Mouse (Mus musculus) forebrain, embryonic 16.5 days (tissue): ENCODE results near the gene Tescl. TPM values are rescaled to one million over a fixed set of nuclear protein-coding genes. Genes with fewer than 3 reads are reported as not detected.

Experiments used
- ATAC-seq: fragments of 200-750 bp; cut with Nextera tagmentation; 2 replicates; pipeline ENCODE4 v1.8.0; 2017; ENCODE audit warnings: mild to moderate bottlenecking, moderate library complexity
- H3K27ac ChIP-seq: fragments of 300-500 bp; sonication (generic); 2 replicates; pipeline ENCODE4 v1.5.1; 2014; ENCODE audit warnings: low read length, control low read depth
- H3K27me3 ChIP-seq: fragments of 300-500 bp; sonication (generic); replicated peaks from 2 replicates; pipeline ENCODE4 v1.6.1; 2014; ENCODE audit warnings: low read length; ENCODE audit not compliant: control insufficient read depth, insufficient read depth
- H3K36me3 ChIP-seq: fragments of 300-500 bp; sonication (generic); 2 replicates; pipeline ENCODE4 v1.6.1; 2014; ENCODE audit not compliant: control insufficient read depth, insufficient read depth
- H3K4me1 ChIP-seq: fragments of 300-500 bp; sonication (generic); replicated peaks from 2 replicates; pipeline ENCODE4 v1.6.1; 2014; ENCODE audit warnings: low read length; ENCODE audit not compliant: control insufficient read depth, insufficient read depth
- H3K4me2 ChIP-seq: fragments of 300-500 bp; sonication (generic); 2 replicates; pipeline ENCODE4 v1.6.1; 2014; ENCODE audit warnings: mild to moderate bottlenecking, low read length, control low read depth
- H3K4me3 ChIP-seq: fragments of 300-500 bp; sonication (generic); replicated peaks from 2 replicates; pipeline ENCODE4 v1.5.1; 2014; ENCODE audit warnings: mild to moderate bottlenecking, low read length, control low read depth
- H3K9ac ChIP-seq: fragments of 300-500 bp; sonication (generic); replicated peaks from 2 replicates; pipeline ENCODE4 v1.6.1; 2014; ENCODE audit warnings: low read depth, low read length, control low read depth
- H3K9me3 ChIP-seq: fragments of 300-500 bp; sonication (generic); 2 replicates; pipeline ENCODE4 v1.6.1; 2016; ENCODE audit warnings: low read length; ENCODE audit not compliant: control insufficient read depth
- WGBS: fragments of 180-500 bp; shearing (Covaris S2); extraction: QIAGEN DNeasy Blood & Tissue Kit; methylation state at CpG from one replicate; pipeline ENCODE4 v1.1.7; 2014; 5-methylcytosine and 5-hydroxymethylcytosine counted together
- polyA plus RNA-seq: library from polyadenylated mRNA; unstranded; fragments of >200 nt; fragmentation: Nextera tagmentation; extraction: Ambion mirVana; gene quantifications from 2 replicates; pipeline ENCODE4 v1.2.1, GENCODE M21; 2015

The Tescl gene
- polyA plus RNA-seq, 1 experiment from 2014 or later, result not detected

DNA sequence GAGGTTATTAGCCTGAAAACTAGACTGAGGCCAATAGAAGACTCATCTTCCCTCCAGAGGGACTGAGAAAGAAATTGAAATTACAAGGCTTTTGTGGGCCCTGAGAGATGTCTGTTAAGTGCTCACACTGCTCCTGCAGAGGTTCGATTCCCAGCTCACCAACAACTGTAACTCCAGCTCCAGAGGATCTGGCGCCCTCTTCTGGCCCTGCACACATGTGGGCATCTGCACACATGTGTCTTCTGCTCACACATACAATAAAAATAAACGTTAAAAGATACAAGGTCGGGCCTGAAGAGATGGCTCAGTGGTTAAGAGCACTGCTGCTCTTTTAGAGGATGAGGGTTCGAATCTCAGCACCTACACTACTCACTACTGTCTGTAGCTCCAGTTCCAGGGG, 12.7 kb upstream of the Tescl start:
- Histone ChIP-seq H3K4me3 (no peak overlapping the region), H3K4me1 (no peaks in the 10 kb centered on the region), H3K36me3 (no peaks in the 10 kb centered on the region), H3K4me2 (no peak overlapping the region), H3K27ac (no peak overlapping the region), H3K9ac (no peak overlapping the region), H3K27me3 (no peaks in the 10 kb centered on the region; the same call in 1 of the 2 replicates), H3K9me3 (no peaks in the 10 kb centered on the region)
- 72% methylated on average over 5 of the region's 5 CpGs for WGBS
- no peak for ATAC-seq

- H3K4me2 ChIP-seq, result no peak overlapping the region
- H3K36me3 ChIP-seq, result no peaks in the 10 kb centered on the region
- H3K9me3 ChIP-seq, result no peaks in the 10 kb centered on the region
- no peak for ATAC-seq
- WGBS, result 68% methylated on average over 7 of the region's 7 CpGs
- no peak overlapping the region for H3K9ac ChIP-seq
- no peak overlapping the region for H3K27ac ChIP-seq
- no peaks in the 10 kb centered on the region for H3K4me1 ChIP-seq
- H3K27me3 ChIP-seq, result no peaks in the 10 kb centered on the region
- no peak overlapping the region for H3K4me3 ChIP-seq
Observed at GRCm38 (mm10) chr7:24343701-24344272, 10.1 kb upstream of the Tescl start.

DNA sequence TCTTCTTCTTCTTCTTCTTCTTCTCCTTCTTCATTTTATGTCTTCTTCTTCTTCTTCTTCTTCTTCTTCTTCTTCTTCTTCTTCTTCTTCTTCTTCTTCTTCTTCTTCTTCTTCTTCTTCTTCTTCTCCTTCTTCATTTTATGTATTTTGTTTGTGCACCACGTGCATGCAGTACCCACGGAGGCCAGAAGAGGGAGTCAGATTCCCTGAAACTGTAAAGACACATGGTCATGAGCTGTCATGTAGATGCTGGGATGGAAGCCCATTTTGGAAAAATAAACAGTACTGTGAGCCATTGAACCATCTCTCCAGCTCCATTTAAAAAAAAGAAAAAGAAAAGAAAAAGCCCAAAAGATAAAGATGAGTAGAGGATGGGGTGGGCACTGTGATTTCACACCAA, 4.5 kb upstream of the Tescl start:
- Histone ChIP-seq H3K36me3 (no peaks in the 10 kb centered on the region), H3K27ac (no peak overlapping the region)

GRCm38 (mm10) chr7:24335699-24336309, 2.1 kb upstream of the Tescl start:
- Histone ChIP-seq H3K36me3 (no peaks in the 10 kb centered on the region), H3K27me3 (peaks cover 15% of the 10 kb centered on the region), H3K9ac (no peak overlapping the region), H3K4me1 (no peaks in the 10 kb centered on the region), H3K27ac (no peak overlapping the region), H3K9me3 (no peaks in the 10 kb centered on the region), H3K4me2 (no peak overlapping the region), H3K4me3 (no peak overlapping the region)
- WGBS, result 10% methylated on average over 5 of the region's 5 CpGs
- ATAC-seq, result no peak

More for the DNA sequence above, 4.5 kb upstream of the Tescl start:
- no peak for ATAC-seq
- Histone ChIP-seq H3K9ac (no peak overlapping the region), H3K9me3 (no peaks in the 10 kb centered on the region), H3K27me3 (peaks cover 13% of the 10 kb centered on the region), H3K4me1 (no peaks in the 10 kb centered on the region), H3K4me3 (no peak overlapping the region), H3K4me2 (no peak overlapping the region)
- WGBS, result 45% methylated on average over 2 of the region's 2 CpGs

DNA sequence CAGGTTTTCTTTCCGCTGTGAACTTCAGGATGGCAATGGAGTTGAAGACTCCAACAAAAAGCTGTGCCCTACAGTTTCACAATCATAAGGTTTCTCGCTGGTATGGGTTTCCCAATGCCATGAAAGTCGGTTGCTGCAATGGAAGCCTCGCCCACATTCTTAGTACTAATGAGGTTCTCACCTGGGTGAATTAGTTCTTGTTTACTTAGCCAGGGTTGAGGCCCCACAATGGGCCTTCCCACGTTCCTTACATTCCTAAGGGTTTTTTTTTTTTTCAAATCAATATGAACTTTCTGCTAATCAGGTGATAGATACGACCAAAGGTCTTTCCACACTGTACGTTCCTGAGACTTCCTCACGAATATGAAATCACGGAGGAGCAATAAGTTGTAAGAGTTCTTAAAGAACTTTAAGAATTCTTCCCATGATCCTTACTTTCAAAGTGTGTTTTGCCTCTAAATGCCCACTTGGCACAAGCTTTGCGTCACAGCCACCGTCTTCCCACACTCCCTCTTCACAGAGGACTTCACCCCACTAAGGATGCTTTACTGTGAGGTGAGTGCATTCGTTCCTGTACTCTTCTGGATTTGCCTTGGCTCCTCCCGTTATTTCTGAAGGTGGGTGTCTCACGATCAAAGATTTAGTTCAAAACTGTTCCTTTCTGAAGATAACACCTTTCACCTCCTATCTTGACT, 6.3 kb downstream of the Tescl start:
- no peaks in the 10 kb centered on the region for H3K9me3 ChIP-seq
- H3K9ac ChIP-seq, result no peak overlapping the region
- WGBS, result 91% methylated on average over 14 of the region's 14 CpGs
- H3K27ac ChIP-seq, result no peak overlapping the region
- H3K4me1 ChIP-seq, result peaks cover 17% of the 10 kb centered on the region
- ATAC-seq, result no peak
- no peak overlapping the region for H3K4me2 ChIP-seq
- no peaks in the 10 kb centered on the region for H3K27me3 ChIP-seq
- H3K4me3 ChIP-seq, result no peak overlapping the region
- H3K36me3 ChIP-seq, result no peaks in the 10 kb centered on the region

GRCm38 (mm10) chr7:24326273-24327135, 7.2 kb downstream of the Tescl start:
- Histone ChIP-seq H3K36me3 (no peaks in the 10 kb centered on the region), H3K4me3 (peak overlapping the region; percentile 35), H3K27me3 (no peaks in the 10 kb centered on the region), H3K9me3 (no peaks in the 10 kb centered on the region), H3K4me2 (peak overlapping the region; percentile 60), H3K27ac (no peak overlapping the region), H3K4me1 (peaks cover 17% of the 10 kb centered on the region), H3K9ac (0 out of 2 replicates have a peak overlapping the region, but pooled peaks have one; percentile 7)
- ATAC-seq, result peak; percentile 64
- 31% methylated on average over 20 of the region's 20 CpGs for WGBS

DNA sequence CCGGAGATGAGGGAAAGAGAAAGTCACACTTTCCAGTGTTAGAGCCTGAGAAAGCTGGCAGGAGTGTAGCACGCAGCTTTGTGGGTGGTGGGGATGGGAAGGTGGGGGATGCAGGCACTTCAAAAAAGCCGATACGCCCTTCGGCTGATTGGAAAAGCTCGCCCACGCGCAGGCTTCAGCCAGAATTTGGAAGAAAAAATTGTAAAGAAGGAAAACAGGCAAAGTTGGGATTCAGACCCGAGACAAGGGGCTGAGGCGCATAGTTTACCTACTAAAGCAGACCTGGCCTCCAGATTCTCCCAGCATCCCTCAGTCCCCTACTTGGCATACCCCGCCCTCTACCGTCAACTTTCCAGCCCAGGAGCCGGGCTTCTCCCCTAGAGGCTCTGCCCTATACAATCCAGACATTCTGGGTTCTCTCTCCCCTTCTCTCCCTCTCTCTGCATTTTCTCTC, 8.0 kb downstream of the Tescl start:
- peak overlapping the region; percentile 35 for H3K4me3 ChIP-seq
- ATAC-seq, result peak; percentile 77
- no peaks in the 10 kb centered on the region for H3K27me3 ChIP-seq
- 3% methylated on average over 13 of the region's 13 CpGs for WGBS
- no peaks in the 10 kb centered on the region for H3K36me3 ChIP-seq
- H3K27ac ChIP-seq, result peak overlapping the region; percentile 25; the same call in 1 of the 2 replicates
- H3K4me1 ChIP-seq, result peaks cover 17% of the 10 kb centered on the region
- H3K4me2 ChIP-seq, result peak overlapping the region; percentile 60
- H3K9me3 ChIP-seq, result no peaks in the 10 kb centered on the region
- H3K9ac ChIP-seq, result peak overlapping the region; percentile 47

DNA sequence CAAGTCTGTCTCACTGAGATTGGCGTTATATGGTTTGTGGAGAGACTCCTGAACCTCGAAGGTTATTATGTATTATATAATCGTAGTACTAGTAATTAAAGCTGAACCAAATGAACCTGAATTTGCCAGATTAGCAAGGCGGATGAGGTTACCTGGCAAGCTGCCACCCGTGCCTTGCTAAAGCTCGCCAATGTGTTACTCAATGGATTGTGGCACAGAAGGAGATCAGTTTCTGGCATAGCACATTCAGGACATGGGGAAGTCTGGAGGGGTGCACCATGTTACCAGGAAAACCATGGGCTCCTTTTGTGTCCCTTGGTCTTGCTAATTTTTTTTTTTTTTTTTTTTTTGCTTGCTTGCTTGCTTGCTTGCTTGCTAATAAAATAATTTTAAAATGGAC, 8.5 kb downstream of the Tescl start:
- H3K27me3 ChIP-seq, result no peaks in the 10 kb centered on the region
- peak overlapping the region; percentile 60 for H3K4me2 ChIP-seq
- no peaks in the 10 kb centered on the region for H3K36me3 ChIP-seq
- peak overlapping the region; percentile 47; the same call in 1 of the 2 replicates for H3K9ac ChIP-seq
- H3K27ac ChIP-seq, result no peak overlapping the region
- no peak overlapping the region for H3K4me3 ChIP-seq
- no peaks in the 10 kb centered on the region for H3K9me3 ChIP-seq
- WGBS, result 41% methylated on average over 6 of the region's 6 CpGs
- no peak for ATAC-seq
- peaks cover 17% of the 10 kb centered on the region for H3K4me1 ChIP-seq

DNA sequence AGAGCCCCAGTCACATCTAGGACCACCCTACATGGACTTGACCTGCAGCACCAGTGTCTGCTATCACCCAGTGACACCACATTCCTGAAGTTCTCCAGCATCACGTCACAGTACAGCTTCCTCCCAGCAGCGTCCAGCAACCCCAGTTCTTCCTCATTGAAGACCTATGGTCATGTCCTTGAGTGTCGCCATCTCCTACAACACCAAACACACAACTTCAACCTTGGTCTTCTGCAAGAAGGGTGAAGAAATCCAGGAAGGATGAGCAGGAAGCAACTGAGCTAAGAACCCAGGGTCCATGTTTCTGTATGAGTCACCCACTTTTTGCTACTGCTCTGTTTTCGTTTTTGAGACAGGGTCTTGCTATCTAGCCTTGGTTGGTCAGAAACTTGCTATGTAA, 11.1 kb downstream of the Tescl start:
- Histone ChIP-seq H3K4me1 (peaks cover 17% of the 10 kb centered on the region), H3K9ac (no peak overlapping the region), H3K36me3 (no peaks in the 10 kb centered on the region), H3K4me2 (no peak overlapping the region), H3K27ac (no peak overlapping the region), H3K9me3 (no peaks in the 10 kb centered on the region), H3K27me3 (no peaks in the 10 kb centered on the region), H3K4me3 (no peak overlapping the region)
- no peak for ATAC-seq
- WGBS, result 76% methylated on average over 4 of the region's 4 CpGs
